9 mouse cellular contexts compared by ENCODE assay signal in genomic region chr5:140723822-140724221, GRCm38 (mm10). TPM values are rescaled to one million over a fixed set of nuclear protein-coding genes. Genes with fewer than 3 reads are reported as not detected.
DNase-seq lines count a peak whose midpoint lies in the region; ATAC-seq and TF ChIP-seq lines count a peak whose summit lies in the region.
"Had no signal": no experiment of that assay in that cellular context is flagged by ENCODE, and none has a peak within 500 bp of the region (broad histone marks: within the 10 kb centered on the region; RNA-seq: fewer than 3 reads in every experiment).

Amz1 (plus strand) TSS chr5:140724127.

- TF ChIP-seq CTCF in bone marrow macrophage, adult 2 months (IDR thresholded peaks at IDR 0.05; ENCODE audit: low read depth, low read length), result no peak
- peak; percentile 42; the same call in 1 of the 2 replicates for TF ChIP-seq CTCF in hindbrain, postnatal 0 days (IDR thresholded peaks at IDR 0.05; ENCODE audit: low read depth)
- TF ChIP-seq CTCF in heart, adult 2 months (IDR thresholded peaks at IDR 0.05), result no peak

- H3K27ac ChIP-seq in bone marrow macrophage, adult 2 months (ENCODE audit: insufficient read depth, low read depth, low read length), result no peak within 1 kb of the TSS
- H3K27ac ChIP-seq in hindbrain, postnatal 0 days, result peak within 1 kb of the TSS; percentile 7; the same call in 1 of the 2 replicates
- H3K27ac ChIP-seq in midbrain, embryonic 15.5 days, result peak within 1 kb of the TSS; percentile 21; the same call in 1 of the 2 replicates
- no peak within 1 kb of the TSS for H3K27ac ChIP-seq in heart, adult 2 months
- H3K27ac ChIP-seq: liver, embryonic 14.5 days had no signal

- H3K36me3 ChIP-seq in hindbrain, postnatal 0 days (ENCODE audit: insufficient read depth, low read length), result no peaks in the 10 kb centered on the region
- peaks cover 8% of the 10 kb centered on the region; the same call in 1 of the 2 replicates for H3K36me3 ChIP-seq in midbrain, embryonic 15.5 days (replicated peaks)
- H3K36me3 ChIP-seq in heart, adult 2 months (ENCODE audit: control insufficient read depth, insufficient read depth, low read length), result no peaks in the 10 kb centered on the region

- H3K9ac ChIP-seq in hindbrain, postnatal 0 days (replicated peaks; ENCODE audit: low read length), result 0 out of 2 replicates have a peak within 1 kb of the TSS, but pooled peaks have one; percentile 21
- H3K9ac ChIP-seq in midbrain, embryonic 15.5 days, result no peak within 1 kb of the TSS
- H3K9ac ChIP-seq in heart, adult 2 months (ENCODE audit: low read depth, low read length), result no peak within 1 kb of the TSS
- H3K9ac ChIP-seq: liver, embryonic 14.5 days had no signal

- H3K4me2 ChIP-seq in hindbrain, postnatal 0 days (ENCODE audit: low read depth, low read length), result peak within 1 kb of the TSS; percentile 42
- peak within 1 kb of the TSS; percentile 22 for H3K4me2 ChIP-seq in midbrain, embryonic 15.5 days

- no peak for TF ChIP-seq POLR2A in bone marrow macrophage, adult 2 months (IDR thresholded peaks at IDR 0.05; ENCODE audit: borderline replicate concordance, low read depth, low read length)
- TF ChIP-seq POLR2A in heart, adult 2 months (IDR thresholded peaks at IDR 0.05; ENCODE audit: insufficient read depth, low read depth, low read length), result no peak

- ATAC-seq in hindbrain, postnatal 0 days, result peak; percentile 87
- peak; percentile 82 for ATAC-seq in midbrain, embryonic 15.5 days (replicated peaks)

- TF ChIP-seq EP300 in heart, adult 2 months (IDR thresholded peaks at IDR 0.05; ENCODE audit: insufficient read depth, low read depth, low read length), result no peak

- 23% methylated on average over 13 of the region's 13 CpGs for WGBS in hindbrain, postnatal 0 days
- 45% methylated on average over 13 of the region's 13 CpGs for WGBS in midbrain, embryonic 15.5 days
- WGBS in heart, adult 2 months, result 73% methylated on average over 13 of the region's 13 CpGs

- no peaks in the 10 kb centered on the region for H3K9me3 ChIP-seq in hindbrain, postnatal 0 days (ENCODE audit: low read length)
- no peaks in the 10 kb centered on the region for H3K9me3 ChIP-seq in midbrain, embryonic 15.5 days

- H3K4me1 ChIP-seq in bone marrow macrophage, adult 2 months (ENCODE audit: control insufficient read depth, insufficient read depth, low read length), result peaks cover 21% of the 10 kb centered on the region
- H3K4me1 ChIP-seq in hindbrain, postnatal 0 days (ENCODE audit: insufficient read depth, low read length), result peaks cover 25% of the 10 kb centered on the region
- H3K4me1 ChIP-seq in midbrain, embryonic 15.5 days, result peaks cover 22% of the 10 kb centered on the region; the same call in 1 of the 2 replicates
- no peaks in the 10 kb centered on the region for H3K4me1 ChIP-seq in heart, adult 2 months (ENCODE audit: control insufficient read depth, insufficient read depth, low read length)

- no peaks in the 10 kb centered on the region for H3K79me2 ChIP-seq in heart, adult 2 months (replicated peaks; ENCODE audit: control insufficient read depth, insufficient read depth, low read length)

- peak; percentile 85 for DNase-seq in brain, adult 2 months (ENCODE audit: low read depth, low spot score)
- peak; percentile 90 for DNase-seq in hindbrain, postnatal 0 days (ENCODE audit: low spot score)
- no peak for DNase-seq in ovary, adult 18-20 months (ENCODE audit: low spot score)
- DNase-seq in adrenal gland, postnatal 14 days, result no peak
- no peak for DNase-seq in heart, adult 2 months
- DNase-seq: cerebellum, adult 8-10 months had no signal

- H3K4me3 ChIP-seq in bone marrow macrophage, adult 2 months (ENCODE audit: insufficient read depth, low read length), result no peak within 1 kb of the TSS
- peak within 1 kb of the TSS; percentile 18; the same call in 1 of the 2 replicates for H3K4me3 ChIP-seq in hindbrain, postnatal 0 days (ENCODE audit: low read length)
- H3K4me3 ChIP-seq in midbrain, embryonic 15.5 days, result peak within 1 kb of the TSS; percentile 10; the same call in 1 of the 2 replicates
- H3K4me3 ChIP-seq in heart, adult 2 months, result no peak within 1 kb of the TSS

- no peaks in the 10 kb centered on the region for H3K27me3 ChIP-seq in hindbrain, postnatal 0 days (ENCODE audit: insufficient read depth, low read length)
- H3K27me3 ChIP-seq in midbrain, embryonic 15.5 days (replicated peaks), result no peaks in the 10 kb centered on the region
- H3K27me3 ChIP-seq in heart, adult 2 months (ENCODE audit: control insufficient read depth, insufficient read depth, low read length), result no peaks in the 10 kb centered on the region

- intact Hi-C loops in heart, adult 2 months (cut with DNase I), result no loop called here

RNA-seq across cellular contexts. Expression of gene Amz1, which starts in this region (rescaled TPM):
- polyA plus RNA-seq in bone marrow macrophage, adult 2 months (2012; ENCODE audit: insufficient read depth, insufficient read length, missing spikeins), result 23.4 and 27.0 TPM in 2 replicates
- 11.8 and 12.6 TPM in 2 replicates for total RNA-seq in hindbrain, postnatal 0 days (2014; rRNA removed)
- polyA plus RNA-seq in hindbrain, postnatal 0 days (2015; fragmentation: Nextera tagmentation; extraction: Ambion mirVana), result 9.4 and 9.7 TPM in 2 replicates
- 5.0 and 5.2 TPM in 2 replicates for polyA plus RNA-seq in midbrain, embryonic 15.5 days (2015; fragmentation: Nextera tagmentation; extraction: Ambion mirVana)
- total RNA-seq in adrenal gland, postnatal 14 days (2021), result 0.53 and 0.85 TPM in 2 replicates
- total RNA-seq in heart, adult 2 months (2021), result under 1 TPM; 0.31 to 0.48 TPM
- polyA plus RNA-seq in heart, adult 2 months (2012; rRNA removed), result 0.59 and 0.98 TPM in 2 replicates

Comparison
In these comparisons a context has a peak if more than half of its experiments do, and no peak if none do; other contexts are left out.
1. H3K27ac ChIP-seq: peak in hindbrain, postnatal 0 days (single experiment) and midbrain, embryonic 15.5 days (single experiment); none in bone marrow macrophage, adult 2 months (single experiment) and heart, adult 2 months (single experiment).
2. H3K4me3 ChIP-seq: peak in hindbrain, postnatal 0 days (single experiment) and midbrain, embryonic 15.5 days (single experiment); none in bone marrow macrophage, adult 2 months (single experiment) and heart, adult 2 months (single experiment).
3. DNase-seq: peak in brain, adult 2 months (single experiment) and hindbrain, postnatal 0 days (single experiment); none in ovary, adult 18-20 months (single experiment), adrenal gland, postnatal 14 days (single experiment) and heart, adult 2 months (0 of 2).